Mouse (Mus musculus): ENCODE measurements around the gene Trabd2b. TPM values are rescaled to one million over a fixed set of nuclear protein-coding genes. Genes with fewer than 3 reads are reported as not detected.

Trabd2b gene
- polyA plus RNA-seq, 1 experiment, result 0.63 TPM

- no peak overlapping the region for H3K4me3 ChIP-seq (ENCODE audit: low read depth, low read length)
- H3K36me3 ChIP-seq (ENCODE audit: control insufficient read depth, insufficient read depth, low read length, poor library complexity, severe bottlenecking), result no peaks in the 10 kb centered on the region
- TF ChIP-seq CTCF (IDR thresholded peaks at IDR 0.05; ENCODE audit: low read depth, low read length) (no peak), EP300 (IDR thresholded peaks at IDR 0.05; ENCODE audit: insufficient read depth, low read depth, low read length) (no peak), POLR2A (IDR thresholded peaks at IDR 0.05; ENCODE audit: insufficient read depth, low read length) (no peak)
- H3K27me3 ChIP-seq (ENCODE audit: control insufficient read depth, insufficient read depth, low read length, poor library complexity, severe bottlenecking), result no peaks in the 10 kb centered on the region
- no peak overlapping the region for H3K9ac ChIP-seq (ENCODE audit: low read depth, poor library complexity, severe bottlenecking)
- H3K27ac ChIP-seq (ENCODE audit: insufficient read depth, low read length), result no peak overlapping the region
- no peaks in the 10 kb centered on the region for H3K9me3 ChIP-seq (replicated peaks; ENCODE audit: control insufficient read depth, insufficient read depth, low read length, poor library complexity, severe bottlenecking)
- no peaks in the 10 kb centered on the region for H3K4me1 ChIP-seq (ENCODE audit: control insufficient read depth, insufficient read depth, low read length)
Measured at GRCm38 (mm10) chr4:114501048-114501447, 94.5 kb downstream of the Trabd2b start.

GRCm38 (mm10) chr4:114501611-114502010 is 95.1 kb downstream of the Trabd2b start:
- Histone ChIP-seq H3K9me3 (replicated peaks; ENCODE audit: control insufficient read depth, insufficient read depth, low read length, poor library complexity, severe bottlenecking) (no peaks in the 10 kb centered on the region), H3K27ac (ENCODE audit: insufficient read depth, low read length) (no peak overlapping the region), H3K9ac (ENCODE audit: low read depth, poor library complexity, severe bottlenecking) (no peak overlapping the region), H3K36me3 (ENCODE audit: control insufficient read depth, insufficient read depth, low read length, poor library complexity, severe bottlenecking) (no peaks in the 10 kb centered on the region), H3K27me3 (ENCODE audit: control insufficient read depth, insufficient read depth, low read length, poor library complexity, severe bottlenecking) (no peaks in the 10 kb centered on the region), H3K4me3 (ENCODE audit: low read depth, low read length) (no peak overlapping the region), H3K4me1 (ENCODE audit: control insufficient read depth, insufficient read depth, low read length) (no peaks in the 10 kb centered on the region)
- TF ChIP-seq POLR2A (IDR thresholded peaks at IDR 0.05; ENCODE audit: insufficient read depth, low read length) (no peak), CTCF (IDR thresholded peaks at IDR 0.05; ENCODE audit: low read depth, low read length) (no peak), EP300 (IDR thresholded peaks at IDR 0.05; ENCODE audit: insufficient read depth, low read depth, low read length) (no peak)

- TF ChIP-seq EP300 (IDR thresholded peaks at IDR 0.05; ENCODE audit: insufficient read depth, low read depth, low read length), result no peak
- no peak for TF ChIP-seq POLR2A (IDR thresholded peaks at IDR 0.05; ENCODE audit: insufficient read depth, low read length)
- no peak for TF ChIP-seq CTCF (IDR thresholded peaks at IDR 0.05; ENCODE audit: low read depth, low read length)
- H3K27me3 ChIP-seq (ENCODE audit: control insufficient read depth, insufficient read depth, low read length, poor library complexity, severe bottlenecking), result no peaks in the 10 kb centered on the region
- H3K9ac ChIP-seq (ENCODE audit: low read depth, poor library complexity, severe bottlenecking), result no peak overlapping the region
- H3K4me3 ChIP-seq (ENCODE audit: low read depth, low read length), result no peak overlapping the region
- H3K36me3 ChIP-seq (ENCODE audit: control insufficient read depth, insufficient read depth, low read length, poor library complexity, severe bottlenecking), result no peaks in the 10 kb centered on the region
- no peaks in the 10 kb centered on the region for H3K4me1 ChIP-seq (ENCODE audit: control insufficient read depth, insufficient read depth, low read length)
- no peaks in the 10 kb centered on the region for H3K9me3 ChIP-seq (replicated peaks; ENCODE audit: control insufficient read depth, insufficient read depth, low read length, poor library complexity, severe bottlenecking)
- no peak overlapping the region for H3K27ac ChIP-seq (ENCODE audit: insufficient read depth, low read length)
Measured at GRCm38 (mm10) chr4:114504227-114505041, 97.9 kb downstream of the Trabd2b start.

- no peaks in the 10 kb centered on the region for H3K9me3 ChIP-seq (replicated peaks; ENCODE audit: control insufficient read depth, insufficient read depth, low read length, poor library complexity, severe bottlenecking)
- no peaks in the 10 kb centered on the region for H3K36me3 ChIP-seq (ENCODE audit: control insufficient read depth, insufficient read depth, low read length, poor library complexity, severe bottlenecking)
- no peaks in the 10 kb centered on the region for H3K27me3 ChIP-seq (ENCODE audit: control insufficient read depth, insufficient read depth, low read length, poor library complexity, severe bottlenecking)
- TF ChIP-seq EP300 (IDR thresholded peaks at IDR 0.05; ENCODE audit: insufficient read depth, low read depth, low read length) (no peak), POLR2A (IDR thresholded peaks at IDR 0.05; ENCODE audit: insufficient read depth, low read length) (no peak), CTCF (IDR thresholded peaks at IDR 0.05; ENCODE audit: low read depth, low read length) (no peak)
- no peak overlapping the region for H3K4me3 ChIP-seq (ENCODE audit: low read depth, low read length)
- H3K4me1 ChIP-seq (ENCODE audit: control insufficient read depth, insufficient read depth, low read length), result no peaks in the 10 kb centered on the region
- H3K27ac ChIP-seq (ENCODE audit: insufficient read depth, low read length), result no peak overlapping the region
- no peak overlapping the region for H3K9ac ChIP-seq (ENCODE audit: low read depth, poor library complexity, severe bottlenecking)
Measured at GRCm38 (mm10) chr4:114509601-114510000, 103.1 kb downstream of the Trabd2b start.

GRCm38 (mm10) chr4:114511649-114512048 is 105.1 kb downstream of the Trabd2b start:
- no peak overlapping the region for H3K27ac ChIP-seq (ENCODE audit: insufficient read depth, low read length)
- no peak overlapping the region for H3K4me3 ChIP-seq (ENCODE audit: low read depth, low read length)
- H3K36me3 ChIP-seq (ENCODE audit: control insufficient read depth, insufficient read depth, low read length, poor library complexity, severe bottlenecking), result no peaks in the 10 kb centered on the region
- H3K27me3 ChIP-seq (ENCODE audit: control insufficient read depth, insufficient read depth, low read length, poor library complexity, severe bottlenecking), result no peaks in the 10 kb centered on the region
- H3K9me3 ChIP-seq (replicated peaks; ENCODE audit: control insufficient read depth, insufficient read depth, low read length, poor library complexity, severe bottlenecking), result no peaks in the 10 kb centered on the region
- TF ChIP-seq POLR2A (IDR thresholded peaks at IDR 0.05; ENCODE audit: insufficient read depth, low read length) (no peak), CTCF (IDR thresholded peaks at IDR 0.05; ENCODE audit: low read depth, low read length) (no peak), EP300 (IDR thresholded peaks at IDR 0.05; ENCODE audit: insufficient read depth, low read depth, low read length) (no peak)
- no peaks in the 10 kb centered on the region for H3K4me1 ChIP-seq (ENCODE audit: control insufficient read depth, insufficient read depth, low read length)
- no peak overlapping the region for H3K9ac ChIP-seq (ENCODE audit: low read depth, poor library complexity, severe bottlenecking)

GRCm38 (mm10) chr4:114513149-114513548 is 106.6 kb downstream of the Trabd2b start:
- Histone ChIP-seq H3K36me3 (ENCODE audit: control insufficient read depth, insufficient read depth, low read length, poor library complexity, severe bottlenecking) (no peaks in the 10 kb centered on the region), H3K4me1 (ENCODE audit: control insufficient read depth, insufficient read depth, low read length) (no peaks in the 10 kb centered on the region), H3K9me3 (replicated peaks; ENCODE audit: control insufficient read depth, insufficient read depth, low read length, poor library complexity, severe bottlenecking) (no peaks in the 10 kb centered on the region), H3K9ac (ENCODE audit: low read depth, poor library complexity, severe bottlenecking) (no peak overlapping the region), H3K27ac (ENCODE audit: insufficient read depth, low read length) (no peak overlapping the region), H3K4me3 (ENCODE audit: low read depth, low read length) (no peak overlapping the region), H3K27me3 (ENCODE audit: control insufficient read depth, insufficient read depth, low read length, poor library complexity, severe bottlenecking) (no peaks in the 10 kb centered on the region)
- TF ChIP-seq POLR2A (IDR thresholded peaks at IDR 0.05; ENCODE audit: insufficient read depth, low read length) (no peak), EP300 (IDR thresholded peaks at IDR 0.05; ENCODE audit: insufficient read depth, low read depth, low read length) (no peak), CTCF (IDR thresholded peaks at IDR 0.05; ENCODE audit: low read depth, low read length) (no peak)

Data from ES-Bruce4 (cell line).